Mouse (Mus musculus) activated CD4-positive, CD25-positive, alpha-beta regulatory T cell (primary cell): Measurements from ENCODE around the gene Myoz2. TPM values are rescaled to one million over a fixed set of nuclear protein-coding genes. Genes with fewer than 3 reads are reported as not detected.

Experiments
- polyA plus RNA-seq, 2 experiments: library from polyadenylated mRNA; unstranded; fragments of 100-300 nt; shearing (Covaris generic); gene quantifications; one replicate each; pipeline ENCODE4 v1.2.1; 2017

Gene Myoz2
- under 1 TPM in 1 of 2 experiments, not detected in 1; 0.25 TPM for polyA plus RNA-seq

DNA sequence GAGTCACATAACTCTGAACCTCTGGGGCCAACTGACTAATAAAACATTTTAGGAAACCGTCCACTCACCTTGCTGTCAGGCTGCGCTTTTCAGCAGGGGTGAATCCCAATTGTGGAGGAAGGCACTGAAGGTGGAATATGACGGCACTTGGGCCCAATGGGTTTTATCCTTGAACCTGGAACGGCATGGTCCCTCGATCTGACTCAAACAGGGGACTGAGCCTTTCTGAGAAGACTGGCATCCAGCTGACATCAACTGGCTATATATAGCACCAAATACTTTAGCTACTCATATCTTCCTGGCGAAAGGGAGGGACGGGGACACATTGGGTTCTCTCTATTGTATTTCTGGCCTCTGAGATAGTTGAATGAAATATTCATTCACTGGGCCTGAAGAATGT is at the start of gene Myoz2:
Gene Myoz2 (minus strand): TSS at position 264 of the 400 bp plus-strand sequence.

DNA sequence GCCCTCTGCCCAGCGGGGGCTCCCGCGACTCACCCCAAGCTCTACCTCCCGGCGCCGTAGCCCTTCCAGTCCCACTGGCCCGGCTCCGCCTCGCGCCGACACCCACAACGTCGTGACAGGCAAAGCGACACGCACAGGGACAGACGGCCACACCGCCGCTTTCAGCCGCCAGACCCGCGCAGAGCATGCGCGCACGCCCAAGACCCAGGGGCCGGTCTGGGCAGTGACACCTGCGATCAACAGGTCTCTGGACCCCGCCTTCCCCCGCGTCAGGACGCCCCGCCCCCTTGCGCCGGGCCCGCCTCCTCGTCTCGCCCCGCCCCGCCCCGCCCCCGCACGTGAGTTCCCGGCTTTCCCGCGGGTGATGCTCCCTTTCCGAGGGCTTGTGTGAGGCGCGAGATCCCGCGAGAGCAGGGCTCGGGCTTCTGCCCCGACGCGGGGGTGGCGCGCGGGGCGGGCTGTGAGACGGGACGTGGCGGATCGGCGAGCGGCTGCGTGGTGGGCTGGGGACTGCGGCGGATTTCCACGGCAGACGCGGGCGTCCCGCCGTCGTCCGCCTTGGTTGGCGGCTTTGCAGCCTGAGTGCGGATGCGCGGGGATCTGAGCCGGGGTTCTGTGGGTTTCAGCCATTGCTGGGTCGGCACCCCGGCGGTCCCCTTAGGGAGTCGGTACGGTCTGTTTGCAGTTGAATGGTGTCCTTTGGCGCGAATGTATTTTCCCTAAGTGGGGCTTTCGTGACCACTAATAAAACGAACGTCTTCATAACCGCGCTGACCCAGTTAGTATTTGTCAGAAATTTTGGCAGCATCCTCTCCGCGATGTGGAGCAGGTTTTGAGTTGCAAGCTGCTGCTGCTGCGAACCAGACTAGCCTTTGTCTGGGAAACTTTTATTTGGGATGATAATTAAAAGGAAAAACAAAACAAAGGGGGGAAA is 50.3 kb downstream of the Myoz2 start, which contains the start of gene Usp53:
Gene Usp53 (minus strand): TSS at position 262 of the 934 bp plus-strand sequence.

Other genes with a start within 250 kb of the Myoz2 start
- gene Fabp2, start 139.9 kb downstream of the Myoz2 start, polyA plus RNA-seq = not detected
- not detected for gene Gm10959, start 115.7 kb downstream of the Myoz2 start, polyA plus RNA-seq
- gene 1810037I17Rik, start 110.8 kb downstream of the Myoz2 start, polyA plus RNA-seq = 100 to 1,000 TPM in 1 of 2 experiments, 10 to 100 TPM in 1; 87.9 to 114 TPM
- 10 to 100 TPM; 13.3 to 18.4 TPM for gene Usp53, start 50.5 kb downstream of the Myoz2 start, polyA plus RNA-seq
- under 1 TPM in 1 of 2 experiments, not detected in 1; 0.52 TPM for gene Synpo2, start 201.1 kb upstream of the Myoz2 start, polyA plus RNA-seq
- gene Sec24d, start 232.4 kb upstream of the Myoz2 start, polyA plus RNA-seq = 10 to 100 TPM; 13.1 to 20.9 TPM